Mouse (Mus musculus): ENCODE results near the gene Mthfd2l. TPM values are rescaled to one million over a fixed set of nuclear protein-coding genes. Genes with fewer than 3 reads are reported as not detected.

Mthfd2l gene
- polyA plus RNA-seq, 1 experiment from 2014 or later = 8.3 TPM

DNA sequence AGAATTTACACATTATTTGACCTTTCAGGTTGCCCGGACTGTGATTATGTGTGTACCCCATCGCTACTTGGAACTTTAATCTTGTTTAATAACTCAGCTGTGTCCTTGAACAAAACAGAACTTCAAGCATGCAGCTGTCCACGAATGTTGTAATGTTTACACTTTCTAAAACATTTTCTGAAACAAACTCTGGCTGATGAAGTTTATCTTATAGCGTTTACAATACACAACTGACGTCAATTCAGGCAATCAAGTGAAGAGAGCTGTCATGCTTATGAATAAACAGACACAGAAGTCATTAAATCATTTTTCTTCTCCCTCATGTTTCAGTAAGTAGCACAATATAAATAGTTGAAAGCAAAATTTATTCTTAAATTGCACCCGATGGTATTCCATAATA is 117.1 kb downstream of the Mthfd2l start:
- ATAC-seq (no peak), DNase-seq (no peak)
- no peak overlapping the region for H3K27ac ChIP-seq (ENCODE audit: low read depth)
- 65% methylated on average over 6 of the region's 6 CpGs for WGBS (ENCODE audit: insufficient replicate concordance)
- H3K4me3 ChIP-seq (ENCODE audit: low read depth, low read length) = no peak overlapping the region
- TF ChIP-seq CTCF (IDR thresholded peaks at IDR 0.05; ENCODE audit: low read depth) (no peak), EP300 (IDR thresholded peaks at IDR 0.05; ENCODE audit: low read depth) (no peak)
- no peaks in the 10 kb centered on the region for H3K36me3 ChIP-seq (replicated peaks; ENCODE audit: insufficient read depth, low read length)
- no peak overlapping the region for H3K9ac ChIP-seq (replicated peaks)
- no peaks in the 10 kb centered on the region for H3K27me3 ChIP-seq (ENCODE audit: insufficient read depth, low read length)
- H3K9me3 ChIP-seq (ENCODE audit: low read length) = no peaks in the 10 kb centered on the region
- no peaks in the 10 kb centered on the region for H3K4me1 ChIP-seq (ENCODE audit: insufficient read depth)
- H3K4me2 ChIP-seq (ENCODE audit: low read depth, low read length) = no peak overlapping the region

DNA sequence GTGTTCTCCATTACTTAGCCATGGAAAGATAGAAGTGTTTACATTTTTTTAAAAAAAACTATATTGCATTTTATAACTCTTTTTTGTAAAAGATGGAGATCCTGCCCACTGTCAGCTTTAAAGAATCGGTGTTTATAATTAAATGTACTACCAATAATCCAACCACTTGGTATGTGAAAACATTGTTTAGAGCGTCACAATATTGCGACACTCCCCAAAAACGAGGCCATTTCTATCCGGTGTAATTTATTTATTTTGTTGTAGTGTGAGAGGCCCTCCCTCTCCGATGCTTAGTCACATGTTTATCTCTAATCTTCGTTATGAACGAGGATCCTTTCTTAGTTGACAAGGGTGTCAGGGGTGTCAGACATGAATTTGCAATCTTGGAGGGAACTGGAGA is 117.5 kb downstream of the Mthfd2l start:
- H3K9me3 ChIP-seq (ENCODE audit: low read length) = no peaks in the 10 kb centered on the region
- no peak overlapping the region for H3K4me3 ChIP-seq (ENCODE audit: low read depth, low read length)
- DNase-seq (no peak), ATAC-seq (no peak)
- WGBS (ENCODE audit: insufficient replicate concordance) = 72% methylated on average over 8 of the region's 8 CpGs
- no peaks in the 10 kb centered on the region for H3K27me3 ChIP-seq (ENCODE audit: insufficient read depth, low read length)
- H3K36me3 ChIP-seq (replicated peaks; ENCODE audit: insufficient read depth, low read length) = no peaks in the 10 kb centered on the region
- H3K9ac ChIP-seq (replicated peaks) = no peak overlapping the region
- TF ChIP-seq CTCF (IDR thresholded peaks at IDR 0.05; ENCODE audit: low read depth) (no peak), EP300 (IDR thresholded peaks at IDR 0.05; ENCODE audit: low read depth) (no peak)
- H3K27ac ChIP-seq (ENCODE audit: low read depth) = no peak overlapping the region
- no peaks in the 10 kb centered on the region for H3K4me1 ChIP-seq (ENCODE audit: insufficient read depth)
- H3K4me2 ChIP-seq (ENCODE audit: low read depth, low read length) = no peak overlapping the region

Other genes with a start within 250 kb of the Mthfd2l start
- 1.7 and 1.9 TPM in 2 replicates for gene Cxcl5, start 171.8 kb upstream of the Mthfd2l start, polyA plus RNA-seq (2015; fragmentation: Nextera tagmentation; extraction: Ambion mirVana)
- gene Ppbp, start 162.6 kb upstream of the Mthfd2l start, polyA plus RNA-seq (2015; fragmentation: Nextera tagmentation; extraction: Ambion mirVana) = 257 and 263 TPM in 2 replicates
- 704 and 712 TPM in 2 replicates for gene Pf4, start 158.7 kb upstream of the Mthfd2l start, polyA plus RNA-seq (2015; fragmentation: Nextera tagmentation; extraction: Ambion mirVana)
- not detected in 2 replicates for gene Cxcl3, start 145.0 kb upstream of the Mthfd2l start, polyA plus RNA-seq (2015; fragmentation: Nextera tagmentation; extraction: Ambion mirVana)
- 0.08 TPM in 1 of 2 replicates, not detected in the other for gene Cxcl15, start 136.6 kb upstream of the Mthfd2l start, polyA plus RNA-seq (2015; fragmentation: Nextera tagmentation; extraction: Ambion mirVana)
- 2.1 and 2.2 TPM in 2 replicates for gene Cxcl1, start 39.9 kb upstream of the Mthfd2l start, polyA plus RNA-seq (2015; fragmentation: Nextera tagmentation; extraction: Ambion mirVana)
- 0.13 TPM in 1 of 2 replicates, not detected in the other for gene Cxcl2, start 27.2 kb upstream of the Mthfd2l start, polyA plus RNA-seq (2015; fragmentation: Nextera tagmentation; extraction: Ambion mirVana)
- not detected in 2 replicates for gene Epgn, start 96.3 kb downstream of the Mthfd2l start, polyA plus RNA-seq (2015; fragmentation: Nextera tagmentation; extraction: Ambion mirVana)
- gene Ereg, start 143.5 kb downstream of the Mthfd2l start, polyA plus RNA-seq (2015; fragmentation: Nextera tagmentation; extraction: Ambion mirVana) = 0.02 and 0.04 TPM in 2 replicates
- gene Areg, start 208.5 kb downstream of the Mthfd2l start, polyA plus RNA-seq (2015; fragmentation: Nextera tagmentation; extraction: Ambion mirVana) = not detected in 2 replicates

Measured in liver, postnatal 0 days (tissue).